Mouse (Mus musculus) hindbrain, embryonic 11.5 days (tissue): Measurements from ENCODE around the gene Atic. TPM values are rescaled to one million over a fixed set of nuclear protein-coding genes. Genes with fewer than 3 reads are reported as not detected.
A peak's percentile ranks its signal among the peaks of the same experiment; 100 is the strongest.

Experiments
- ATAC-seq: fragments of 200-750 bp; cut with Nextera tagmentation; 2 replicates; pipeline ENCODE4 v1.8.0; 2017; ENCODE audit warnings: mild to moderate bottlenecking, moderate TSS enrichment, moderate library complexity; ENCODE audit not compliant: low FRiP score
- DNase-seq: peaks from one replicate; pipeline ENCODE4 v3.0.0-alpha.2; 2015; ENCODE audit warnings: low spot score
- H3K27ac ChIP-seq: fragments of 300-500 bp; sonication (generic); 2 replicates; pipeline ENCODE4 v1.5.1; 2014; ENCODE audit warnings: mild to moderate bottlenecking, low read depth, low read length
- H3K27me3 ChIP-seq: fragments of 300-500 bp; sonication (generic); 2 replicates; pipeline ENCODE4 v1.6.1; 2014; ENCODE audit warnings: mild to moderate bottlenecking, low read length, moderate library complexity, mixed read lengths; ENCODE audit not compliant: control insufficient read depth, insufficient read depth
- H3K36me3 ChIP-seq: fragments of 300-500 bp; sonication (generic); 2 replicates; pipeline ENCODE4 v1.6.1; 2014; ENCODE audit warnings: mild to moderate bottlenecking, low read length, moderate library complexity, mixed read lengths; ENCODE audit not compliant: control insufficient read depth, insufficient read depth
- H3K4me1 ChIP-seq: fragments of 300-500 bp; sonication (generic); replicated peaks from 2 replicates; pipeline ENCODE4 v1.6.1; 2014; ENCODE audit warnings: low read length, mixed read lengths; ENCODE audit not compliant: control insufficient read depth, insufficient read depth
- H3K4me2 ChIP-seq: fragments of 300-500 bp; sonication (generic); replicated peaks from 2 replicates; pipeline ENCODE4 v1.6.1; 2014; ENCODE audit warnings: mild to moderate bottlenecking, low read depth, low read length
- H3K4me3 ChIP-seq: fragments of 300-500 bp; sonication (generic); 2 replicates; pipeline ENCODE4 v1.5.1; 2014; ENCODE audit warnings: low read depth, low read length
- H3K9ac ChIP-seq: fragments of 300-500 bp; sonication (generic); 2 replicates; pipeline ENCODE4 v1.6.1; 2014; ENCODE audit warnings: low read depth, low read length
- H3K9me3 ChIP-seq: fragments of 300-500 bp; sonication (generic); 2 replicates; pipeline ENCODE4 v1.6.1; 2016; ENCODE audit warnings: low read length; ENCODE audit not compliant: control insufficient read depth
- WGBS: fragments of 180-500 bp; shearing (Covaris S2); extraction: QIAGEN DNeasy Blood & Tissue Kit; methylation state at CpG from one replicate; pipeline ENCODE4 v1.1.7; 2014; 5-methylcytosine and 5-hydroxymethylcytosine counted together
- polyA plus RNA-seq: library from polyadenylated mRNA; unstranded; fragments of >200 nt; fragmentation: Nextera tagmentation; extraction: Ambion mirVana; gene quantifications from 2 replicates; pipeline ENCODE4 v1.2.1, GENCODE M21; 2014

Gene Atic
- polyA plus RNA-seq, 1 experiment from 2014 or later: 48.6 TPM

DNA sequence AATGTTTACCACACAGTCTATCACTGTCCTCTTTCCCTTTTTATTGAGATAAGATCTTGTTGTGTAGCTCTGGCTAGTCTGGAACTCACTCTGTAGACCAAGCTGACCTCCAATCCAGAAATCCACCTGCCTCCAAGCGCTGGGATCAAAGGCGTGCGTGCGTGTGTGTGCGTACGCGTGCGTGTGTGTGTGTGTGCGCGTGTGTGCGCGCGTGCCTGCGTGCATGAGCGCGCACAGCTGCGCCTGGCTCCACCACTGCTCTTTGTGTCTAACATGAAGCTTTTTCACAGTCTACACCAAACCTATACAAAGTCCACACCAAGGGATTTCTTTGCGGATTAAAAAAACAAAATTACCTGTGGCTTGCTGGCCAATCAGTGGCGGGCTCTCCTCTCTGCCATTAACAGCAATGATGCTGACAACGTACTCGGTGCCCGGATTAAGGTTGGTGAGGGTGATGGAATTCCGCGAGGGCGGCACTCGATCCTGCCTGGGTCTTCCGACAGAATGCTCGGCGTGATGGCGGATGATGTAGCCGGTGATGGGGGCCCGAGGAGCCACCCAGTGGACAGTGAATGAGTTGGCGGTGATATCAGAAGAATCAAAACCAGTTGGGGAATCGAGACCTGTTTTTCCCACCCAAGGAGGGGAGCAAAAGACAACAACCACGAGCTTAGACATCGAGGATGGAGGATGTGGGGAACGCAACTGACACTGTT is 52.3 kb downstream of the Atic start:
- Histone ChIP-seq H3K4me2 (no peak overlapping the region), H3K9me3 (no peaks in the 10 kb centered on the region), H3K27ac (no peak overlapping the region), H3K4me3 (no peak overlapping the region), H3K27me3 (no peaks in the 10 kb centered on the region), H3K9ac (no peak overlapping the region), H3K36me3 (peaks cover 9% of the 10 kb centered on the region; the same call in 1 of the 2 replicates), H3K4me1 (no peaks in the 10 kb centered on the region)
- no peak for ATAC-seq
- 96% methylated on average over 37 of the region's 37 CpGs for WGBS
- DNase-seq: no peak

DNA sequence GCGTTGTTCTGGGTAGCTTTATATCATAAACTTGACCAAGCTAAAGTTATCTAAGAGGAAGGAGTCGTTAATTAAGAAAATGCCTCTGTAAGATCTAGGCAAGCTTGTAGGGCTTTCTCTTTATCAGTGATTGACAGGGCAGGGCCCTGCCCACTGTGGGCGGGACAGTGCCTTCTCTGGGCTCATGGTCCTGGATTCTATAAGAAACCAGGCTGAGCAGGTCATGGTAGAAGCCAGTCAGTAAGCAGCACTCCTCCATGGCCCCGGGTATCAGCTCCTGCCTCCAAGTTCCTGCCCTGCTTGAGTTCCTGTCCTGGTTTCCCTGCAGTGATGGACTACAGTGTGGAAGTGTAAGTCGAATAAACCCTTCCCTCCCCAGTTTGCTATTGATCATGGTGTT is 53.0 kb downstream of the Atic start:
- DNase-seq: no peak
- Histone ChIP-seq H3K4me3 (no peak overlapping the region), H3K27ac (no peak overlapping the region), H3K4me2 (no peak overlapping the region), H3K9ac (no peak overlapping the region), H3K4me1 (no peaks in the 10 kb centered on the region), H3K9me3 (no peaks in the 10 kb centered on the region), H3K27me3 (no peaks in the 10 kb centered on the region), H3K36me3 (peaks cover 9% of the 10 kb centered on the region; the same call in 1 of the 2 replicates)
- WGBS: 98% methylated on average over 5 of the region's 5 CpGs
- no peak for ATAC-seq

DNA sequence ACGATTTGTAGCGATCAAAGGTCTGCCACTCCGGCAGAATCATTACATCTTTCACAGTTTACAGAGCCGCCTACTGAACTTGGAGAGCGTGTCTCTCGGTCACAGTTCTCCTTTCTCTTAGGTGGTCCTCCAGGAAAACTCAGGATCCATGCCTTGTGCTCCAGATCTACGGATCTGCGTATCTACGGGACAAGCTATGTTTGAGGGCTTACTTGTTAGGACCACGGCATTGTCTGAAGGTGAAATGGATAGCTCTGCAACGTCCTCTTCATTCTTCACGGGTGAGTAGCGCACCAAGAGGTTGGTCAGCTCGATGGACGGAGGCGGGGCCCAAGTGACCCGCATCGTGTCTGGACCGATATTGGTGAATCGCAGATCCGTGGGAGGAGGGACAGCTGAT is 55.3 kb downstream of the Atic start:
- peaks cover 9% of the 10 kb centered on the region; the same call in 1 of the 2 replicates for H3K36me3 ChIP-seq

DNA sequence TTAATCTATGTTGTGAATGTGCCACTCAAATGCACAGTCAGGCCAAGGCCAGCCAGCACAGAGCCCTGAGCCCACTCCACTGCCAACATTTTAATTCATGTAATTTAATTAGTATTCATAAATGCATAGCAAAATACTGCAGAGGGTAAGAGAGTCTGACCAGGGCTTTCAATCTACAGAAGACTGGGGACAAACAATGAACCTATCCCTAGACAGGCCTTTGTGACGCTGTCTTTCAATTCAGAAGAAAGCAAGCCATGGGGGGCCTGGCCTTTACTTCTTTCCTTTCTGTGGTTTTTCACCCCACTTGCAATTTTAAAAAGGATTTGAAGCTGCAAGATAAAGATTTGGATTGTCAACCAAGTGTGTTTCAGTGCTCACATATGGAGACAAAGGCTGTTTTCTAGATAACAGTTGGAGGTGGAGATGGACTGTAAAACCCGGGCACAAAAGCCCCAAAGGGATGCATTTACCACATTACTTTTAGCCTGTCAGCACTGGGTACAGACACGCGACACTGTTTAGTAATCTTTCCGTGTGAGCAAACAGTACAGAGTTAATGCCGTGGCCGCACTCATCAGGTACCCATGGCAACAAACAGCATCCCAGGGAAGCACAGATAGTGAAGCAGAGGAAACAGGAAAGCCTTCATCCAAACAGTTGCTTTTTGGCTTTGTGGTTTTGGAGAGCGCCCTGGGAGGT is 57.7 kb downstream of the Atic start:
- 39% methylated on average over 8 of the region's 8 CpGs for WGBS
- Histone ChIP-seq H3K36me3 (peaks cover 9% of the 10 kb centered on the region; the same call in 1 of the 2 replicates), H3K4me1 (no peaks in the 10 kb centered on the region), H3K27me3 (no peaks in the 10 kb centered on the region), H3K27ac (peak overlapping the region; percentile 37; the same call in 1 of the 2 replicates), H3K4me2 (no peak overlapping the region), H3K9me3 (no peaks in the 10 kb centered on the region), H3K4me3 (no peak overlapping the region), H3K9ac (no peak overlapping the region)
- DNase-seq (peak; percentile 75), ATAC-seq (peak; percentile 94)

More for the DNA sequence above, 55.3 kb downstream of the Atic start:
- WGBS: 94% methylated on average over 21 of the region's 21 CpGs
- Histone ChIP-seq H3K9ac (no peak overlapping the region), H3K4me2 (no peak overlapping the region), H3K4me3 (no peak overlapping the region), H3K27ac (no peak overlapping the region), H3K4me1 (no peaks in the 10 kb centered on the region), H3K27me3 (no peaks in the 10 kb centered on the region), H3K9me3 (no peaks in the 10 kb centered on the region)
- DNase-seq (no peak), ATAC-seq (no peak)

DNA sequence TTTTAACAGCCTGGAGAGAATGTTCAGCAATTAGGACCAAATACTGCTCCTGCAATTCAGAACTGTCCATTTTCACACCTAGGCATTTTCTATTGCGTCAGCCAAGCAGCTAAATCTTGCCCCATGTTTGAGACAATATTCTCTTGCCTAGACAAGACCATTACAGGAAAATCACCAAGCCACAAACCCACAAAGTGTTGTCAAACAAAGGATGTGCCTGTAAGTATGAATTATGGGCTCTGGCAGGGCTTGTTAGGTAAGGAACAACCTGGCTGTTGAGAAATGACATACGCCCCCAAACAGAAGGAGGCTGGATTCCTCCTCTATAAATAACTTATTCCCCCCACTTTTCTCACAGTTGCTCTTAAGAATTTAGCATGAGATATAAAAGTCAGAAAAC is 64.6 kb downstream of the Atic start:
- Histone ChIP-seq H3K4me3 (no peak overlapping the region), H3K36me3 (no peaks in the 10 kb centered on the region), H3K27me3 (no peaks in the 10 kb centered on the region), H3K9ac (no peak overlapping the region), H3K27ac (no peak overlapping the region), H3K4me2 (no peak overlapping the region), H3K9me3 (no peaks in the 10 kb centered on the region), H3K4me1 (no peaks in the 10 kb centered on the region)
- no peak for ATAC-seq
- DNase-seq: no peak
- WGBS: 100% methylated on average over 2 of the region's 2 CpGs

DNA sequence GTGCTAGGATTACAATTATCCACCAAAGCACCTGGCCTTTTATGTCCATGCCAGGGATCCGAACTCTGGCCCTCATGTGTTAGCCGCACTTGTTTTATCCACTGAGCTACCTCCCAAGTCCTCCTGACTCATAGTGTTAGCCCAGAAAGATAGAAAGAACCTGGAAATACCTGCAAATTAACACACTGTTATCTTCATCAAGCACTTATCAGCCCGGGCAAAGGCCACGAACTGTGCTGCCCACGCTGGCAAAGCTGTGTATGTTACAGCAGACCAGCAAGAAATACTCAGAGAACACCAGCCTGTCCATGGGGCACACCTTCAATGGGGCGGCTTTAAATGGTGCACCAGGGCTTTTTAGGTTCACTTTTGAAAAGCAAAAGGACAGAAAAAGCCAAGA is 66.7 kb downstream of the Atic start:
- Histone ChIP-seq H3K9me3 (no peaks in the 10 kb centered on the region), H3K4me3 (no peak overlapping the region), H3K4me1 (no peaks in the 10 kb centered on the region), H3K27me3 (no peaks in the 10 kb centered on the region), H3K27ac (no peak overlapping the region), H3K4me2 (no peak overlapping the region), H3K9ac (no peak overlapping the region), H3K36me3 (no peaks in the 10 kb centered on the region)
- 94% methylated on average over 6 of the region's 6 CpGs for WGBS
- ATAC-seq: no peak
- no peak for DNase-seq

Other genes starting within 250 kb of the Atic start
- gene Abca12, start 142.2 kb upstream of the Atic start, polyA plus RNA-seq: 0.14 TPM in 1 of 2 replicates, not detected in the other
- 80.2 and 85.4 TPM in 2 replicates for gene Fn1, start 96.0 kb downstream of the Atic start, polyA plus RNA-seq